Mouse (Mus musculus): ENCODE measurements around the gene Usp50.
A peak's percentile ranks its signal among the peaks of the same experiment; 100 is the strongest.

Gene Usp50

DNA sequence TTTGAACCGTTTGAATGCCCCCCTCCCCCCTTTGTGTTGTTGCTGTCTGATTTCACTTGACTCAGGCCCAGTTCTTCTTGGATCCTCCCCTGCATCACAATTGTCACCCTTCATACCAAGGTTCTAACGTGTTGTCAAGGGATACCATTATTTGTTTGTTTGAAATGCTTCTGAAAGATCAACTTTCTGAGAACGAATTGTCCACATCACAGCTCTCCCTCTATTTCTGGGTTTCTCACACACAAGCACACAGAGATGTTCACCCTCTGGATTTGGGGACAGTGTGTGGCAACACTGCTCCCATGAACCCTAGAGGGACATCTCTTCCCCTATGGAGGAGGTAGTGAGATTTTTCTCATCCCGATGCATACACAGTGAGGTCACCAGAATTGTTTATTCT is at the start of gene Usp50:
Usp50 (minus strand) TSS at position 101 of the 400 bp plus-strand sequence.
- no peak for DNase-seq (ENCODE audit: low spot score)

DNA sequence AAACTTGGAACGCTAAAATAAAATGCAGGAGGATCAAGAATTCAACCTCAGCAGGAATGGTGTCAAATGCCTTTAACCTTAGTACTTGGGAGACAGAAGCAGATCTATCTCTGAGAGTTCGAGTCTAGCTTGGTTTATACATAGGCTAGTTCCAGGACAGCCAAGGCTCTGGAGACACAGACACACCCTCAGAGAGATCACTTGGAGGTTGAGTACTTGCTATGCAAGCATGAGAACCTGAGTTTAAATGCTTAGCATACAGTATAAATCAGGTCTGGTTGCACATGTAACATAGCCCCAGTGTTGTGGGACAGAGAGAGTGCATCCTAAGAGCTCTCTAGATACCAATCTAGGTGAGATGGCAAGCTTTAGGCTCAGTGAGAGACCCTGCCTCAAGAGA is 34.1 kb upstream of the Usp50 start:
- DNase-seq (ENCODE audit: low spot score), result no peak

GRCm38 (mm10) chr2:126816644-126817347 is 33.5 kb upstream of the Usp50 start:
- no peak for DNase-seq (ENCODE audit: low spot score)

DNA sequence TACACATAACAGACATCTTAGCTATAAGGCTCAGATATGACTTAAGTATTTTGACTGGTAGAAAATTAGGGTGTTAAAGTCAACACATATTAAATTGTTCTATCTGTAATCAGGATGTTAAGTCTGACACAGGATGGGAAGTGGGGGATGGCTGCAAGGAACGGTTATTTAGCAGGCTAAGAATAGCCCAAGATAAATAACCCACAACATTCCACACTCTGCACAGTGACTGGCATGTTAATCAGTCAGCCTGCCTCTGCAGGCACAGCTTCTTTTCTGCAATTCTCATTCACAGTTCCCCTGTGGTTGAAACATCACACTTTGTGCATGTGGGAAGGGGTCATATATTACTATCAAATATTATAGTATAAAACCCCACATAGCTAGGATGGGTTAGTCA is 32.6 kb upstream of the Usp50 start:
- DNase-seq (ENCODE audit: low spot score), result no peak

DNA sequence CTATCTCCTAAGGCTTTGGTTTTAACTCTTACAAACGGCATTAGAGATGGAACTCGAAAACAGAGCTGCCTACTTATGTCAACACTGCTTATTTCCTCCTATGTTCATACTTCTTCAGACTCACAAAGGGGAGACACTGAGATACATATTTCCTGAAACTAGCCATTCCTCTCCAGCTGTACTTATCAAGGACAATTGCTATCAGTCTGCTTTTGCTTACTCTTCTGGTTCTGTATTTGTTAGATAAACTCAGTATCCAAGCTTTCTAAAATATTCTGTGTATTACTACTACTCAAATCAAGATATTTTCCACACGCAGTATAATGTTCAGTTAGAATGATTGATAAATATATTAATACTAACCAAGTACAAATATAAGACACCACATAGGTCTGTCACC is 18.7 kb upstream of the Usp50 start:
- no peak for DNase-seq (ENCODE audit: low spot score)

GRCm38 (mm10) chr2:126798455-126798854 is 15.2 kb upstream of the Usp50 start:
- DNase-seq (ENCODE audit: low spot score), result no peak

DNA sequence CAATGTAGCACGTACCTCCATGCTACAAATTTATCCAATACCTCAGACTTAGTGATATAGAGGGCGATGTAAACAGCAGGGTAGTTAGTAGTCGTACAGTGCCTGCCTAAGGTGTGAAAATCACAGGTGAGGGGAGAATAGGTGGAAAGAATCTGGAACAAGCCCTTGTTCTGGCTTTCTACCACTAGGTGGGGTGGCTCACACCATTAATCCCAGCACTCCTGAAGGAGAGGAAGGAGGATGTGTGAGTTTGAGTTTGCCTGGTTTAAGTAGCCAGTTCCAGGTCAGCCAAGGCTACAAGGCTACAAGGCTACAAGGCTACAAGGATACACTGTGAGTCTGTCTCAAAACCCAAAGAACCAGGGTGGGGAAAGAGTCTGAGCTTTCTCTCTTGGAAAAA is 12.4 kb upstream of the Usp50 start:
- DNase-seq (ENCODE audit: low spot score), result no peak

- no peak for DNase-seq (ENCODE audit: low spot score)
These were observed 9.3 kb upstream of the Usp50 start for GRCm38 (mm10) chr2:126792611-126793010.

GRCm38 (mm10) chr2:126787721-126788342 is 4.6 kb upstream of the Usp50 start:
- no peak for DNase-seq (ENCODE audit: low spot score)

GRCm38 (mm10) chr2:126782433-126782832 is 837 bp downstream of the Usp50 start:
- DNase-seq (ENCODE audit: low spot score), result peak; percentile 70

DNA sequence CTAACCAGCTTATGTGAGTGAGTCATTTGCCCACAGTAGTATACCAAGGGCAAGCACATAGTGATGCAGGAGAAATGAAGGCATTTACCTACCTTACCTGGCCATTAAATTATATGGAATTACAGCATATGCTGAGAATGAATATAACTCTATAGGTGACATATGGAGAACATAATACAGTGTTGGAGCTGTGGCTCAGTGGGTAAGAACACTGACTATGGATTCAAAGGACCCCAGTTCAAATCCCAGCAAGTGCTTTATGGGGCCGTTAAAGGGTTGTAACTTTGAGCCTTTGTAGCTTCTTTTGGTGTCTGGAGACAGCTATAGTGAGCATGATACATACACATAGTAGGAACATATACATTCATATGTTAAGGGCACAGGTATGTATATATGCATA is 1.8 kb downstream of the Usp50 start:
- DNase-seq (ENCODE audit: low spot score), result no peak

- no peak for DNase-seq (ENCODE audit: low spot score)
These were observed 3.0 kb downstream of the Usp50 start for GRCm38 (mm10) chr2:126780286-126780685.

DNA sequence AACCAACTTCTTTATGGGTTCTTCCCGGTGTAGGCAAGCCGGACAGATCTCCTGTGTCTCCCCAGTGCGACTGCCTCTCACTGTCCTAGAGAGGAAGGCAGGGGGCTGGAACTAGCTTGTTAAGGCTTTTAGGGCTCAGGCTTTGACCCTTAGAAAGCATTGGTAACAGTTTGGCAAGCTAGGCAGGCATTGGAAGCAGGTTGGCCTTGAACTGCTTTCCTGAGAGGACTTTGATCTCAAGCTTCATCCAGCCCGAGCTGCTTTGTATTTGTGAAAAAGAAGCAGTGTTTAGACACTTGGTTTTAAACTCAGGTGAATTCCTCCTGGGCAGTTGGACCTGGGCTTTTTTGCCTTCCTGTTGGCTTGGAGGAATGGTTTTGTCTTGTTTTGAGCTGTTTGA is 4.5 kb downstream of the Usp50 start:
- no peak for DNase-seq (ENCODE audit: low spot score)

DNA sequence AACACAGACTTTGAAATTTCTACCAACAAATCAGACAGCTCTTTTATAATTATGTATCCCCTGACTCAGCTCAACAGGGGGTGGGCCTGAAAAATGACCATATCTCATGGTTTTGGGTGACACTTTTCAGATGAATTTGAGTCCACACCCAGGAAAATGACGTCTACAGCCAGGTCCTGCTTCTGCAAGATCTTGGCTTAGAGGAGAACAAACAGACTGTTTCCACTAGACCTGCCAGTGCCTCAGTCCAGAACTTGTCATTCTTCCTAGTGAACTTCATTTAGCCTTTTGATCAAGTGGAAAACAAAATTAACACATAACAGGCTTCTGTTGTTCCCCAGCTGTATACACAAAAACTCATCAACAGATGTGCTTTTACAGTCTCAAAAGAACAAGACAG is 6.9 kb downstream of the Usp50 start:
- DNase-seq (ENCODE audit: low spot score), result no peak

GRCm38 (mm10) chr2:126775951-126776350 is 7.3 kb downstream of the Usp50 start:
- DNase-seq (ENCODE audit: low spot score), result no peak

GRCm38 (mm10) chr2:126772217-126772616 is 11.1 kb downstream of the Usp50 start:
- DNase-seq (ENCODE audit: low spot score), result no peak

GRCm38 (mm10) chr2:126769431-126770181 is 13.7 kb downstream of the Usp50 start:
- DNase-seq (ENCODE audit: low spot score), result peak; percentile 3

DNA sequence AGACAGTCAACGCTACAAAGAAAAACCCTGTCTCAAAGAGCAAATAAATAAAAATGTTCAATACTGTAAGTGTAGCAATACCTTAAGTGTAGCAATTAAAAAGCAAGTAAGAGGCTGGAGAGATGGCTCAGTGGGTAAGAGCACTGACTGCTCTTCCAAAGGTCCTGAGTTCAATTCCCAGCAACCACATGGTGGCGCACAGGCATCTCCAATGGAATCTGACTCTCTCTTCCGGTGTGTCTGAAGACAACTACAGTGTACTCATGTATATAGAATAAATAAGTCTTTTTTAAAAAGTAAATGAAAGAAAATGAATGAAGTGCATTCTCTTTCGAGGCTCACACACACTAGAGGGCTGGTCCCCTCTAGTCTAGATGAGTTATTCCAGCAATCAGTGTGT is 15.1 kb downstream of the Usp50 start:
- no peak for DNase-seq (ENCODE audit: low spot score)

DNA sequence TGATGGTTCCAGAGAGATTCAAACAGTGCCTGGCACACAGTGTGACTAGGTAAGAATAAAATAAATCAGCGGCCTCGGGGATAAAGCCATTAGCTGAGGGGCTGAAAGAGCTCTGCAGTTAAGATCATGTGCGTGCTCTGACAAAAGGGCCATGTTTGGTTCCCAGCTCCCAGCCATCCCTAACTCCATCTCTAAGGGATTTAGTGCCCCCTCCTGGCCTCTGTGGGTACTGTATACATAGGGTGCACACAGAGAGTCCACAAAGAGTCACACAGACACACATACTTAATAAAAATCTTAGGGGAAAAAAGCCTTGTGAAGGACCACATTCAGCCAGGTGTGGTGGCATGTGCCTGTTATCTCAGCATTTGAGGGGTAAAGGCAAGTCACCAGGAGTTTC is 15.7 kb downstream of the Usp50 start:
- no peak for DNase-seq (ENCODE audit: low spot score)

DNA sequence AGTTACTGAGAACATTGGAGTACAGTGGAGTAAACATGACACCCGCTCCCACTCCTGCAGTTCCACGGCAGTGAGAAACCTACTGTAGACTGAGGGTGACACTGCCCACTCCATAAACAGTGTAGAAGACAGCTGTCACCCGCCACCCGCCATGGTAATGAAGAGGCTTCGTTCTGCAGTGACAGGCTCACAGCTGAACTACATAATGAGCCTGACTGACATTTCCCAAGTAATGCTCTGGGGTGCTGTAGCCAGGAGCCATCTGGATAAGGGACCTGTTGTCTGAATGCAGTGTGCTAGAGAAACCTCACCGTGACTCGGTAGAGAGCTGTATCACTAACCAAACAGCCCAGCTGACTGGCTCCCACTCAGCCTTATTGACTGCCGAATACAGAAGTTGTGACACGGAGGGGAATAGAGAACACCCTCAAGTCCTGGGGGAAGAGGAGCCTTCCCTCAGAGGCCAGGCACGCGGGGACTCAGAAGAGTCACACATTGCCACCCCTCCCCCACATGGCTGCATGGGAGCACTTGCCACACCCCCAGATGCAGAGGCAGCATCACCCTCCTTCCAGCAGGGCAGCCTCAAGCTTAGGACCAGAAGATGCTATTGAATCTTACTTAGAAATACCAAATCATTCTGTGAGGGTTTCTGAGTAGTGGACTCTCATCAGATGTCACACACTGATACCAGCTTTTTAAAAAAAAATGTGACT is 17.2 kb downstream of the Usp50 start:
- no peak for DNase-seq (ENCODE audit: low spot score)

DNA sequence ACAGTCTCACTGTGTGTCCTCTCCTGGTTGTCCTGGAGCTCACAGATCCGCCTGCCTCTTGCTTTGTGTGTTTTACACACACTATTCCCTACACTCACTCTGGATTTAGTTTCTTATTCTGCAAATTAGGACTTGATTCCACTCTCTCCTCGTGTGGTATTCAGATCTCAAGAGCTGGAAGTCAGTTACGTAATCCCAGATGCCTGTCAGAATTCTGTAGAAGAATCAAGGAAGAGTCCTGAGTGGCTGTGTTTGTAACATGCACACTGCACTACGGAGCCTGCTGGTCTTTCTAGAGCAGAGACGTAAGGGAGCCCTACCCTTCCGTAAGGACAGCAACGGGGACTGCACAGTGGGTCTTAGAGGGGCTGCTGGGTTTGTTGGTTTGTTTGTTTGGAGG is 23.9 kb downstream of the Usp50 start:
- DNase-seq (ENCODE audit: low spot score), result no peak

DNA sequence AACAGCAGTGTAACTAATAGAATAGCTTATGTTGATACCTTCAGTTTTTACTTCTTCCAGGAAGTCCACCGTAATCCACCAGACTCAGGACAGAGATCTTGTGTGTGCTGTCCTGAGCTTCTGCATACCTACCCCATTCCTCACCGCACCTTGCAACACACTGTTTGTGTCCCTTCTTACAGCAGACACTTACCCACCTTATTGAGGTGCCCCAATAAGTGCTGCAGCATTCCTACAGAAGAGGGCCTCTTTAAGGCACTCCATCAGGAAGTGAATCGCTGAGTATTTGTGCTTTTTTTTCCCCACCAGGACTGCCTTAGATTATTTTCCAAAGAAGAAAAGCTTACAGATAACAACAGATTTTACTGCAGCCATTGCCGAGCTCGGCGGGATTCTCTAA is 27.6 kb downstream of the Usp50 start:
- DNase-seq (ENCODE audit: low spot score), result no peak

GRCm38 (mm10) chr2:126743389-126743788 is 39.9 kb downstream of the Usp50 start:
- no peak for DNase-seq (ENCODE audit: low spot score)

Measured in urinary bladder, postnatal 14 days (tissue).